Comparison of ENCODE assay signal across 9 mouse cellular contexts in the genomic region with DNA sequence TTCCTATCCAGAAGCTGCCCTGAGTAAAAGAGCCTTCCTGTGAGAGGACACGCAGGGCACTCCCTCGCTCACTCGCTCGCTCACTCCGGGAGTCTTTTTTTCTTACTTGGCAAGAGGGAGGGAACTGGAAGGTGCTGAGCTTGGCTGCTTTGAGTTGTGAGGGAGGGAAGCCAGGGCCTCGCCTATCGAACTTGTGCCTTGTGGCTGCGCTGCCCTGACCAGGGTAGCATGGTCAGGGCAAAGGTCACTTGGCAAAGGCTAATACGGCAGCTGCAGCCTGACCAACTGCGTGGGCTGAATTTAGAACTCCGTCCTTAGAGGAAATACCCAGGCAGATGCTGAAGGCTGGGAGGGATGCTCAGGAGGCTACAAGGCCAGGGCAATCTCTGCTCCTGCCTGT. TPM values are rescaled to one million over a fixed set of nuclear protein-coding genes. Genes with fewer than 3 reads are reported as not detected.
DNase-seq lines count a peak whose midpoint lies in the region; ATAC-seq lines count a peak whose summit lies in the region.
"Had no signal": no experiment of that assay in that cellular context is flagged by ENCODE, and none has a peak within 500 bp of the region (broad histone marks: within the 10 kb centered on the region; RNA-seq: fewer than 3 reads in every experiment).

No protein-coding gene starts in this region.

- no peaks in the 10 kb centered on the region for H3K27me3 ChIP-seq in midbrain, embryonic 10.5 days (ENCODE audit: low read depth, poor library complexity, severe bottlenecking)
- no peaks in the 10 kb centered on the region for H3K27me3 ChIP-seq in midbrain, embryonic 14.5 days (ENCODE audit: control insufficient read depth, insufficient read depth, low read length)
- H3K27me3 ChIP-seq in intestine, embryonic 16.5 days (replicated peaks; ENCODE audit: control insufficient read depth, insufficient read depth, low read length): no peaks in the 10 kb centered on the region
- no peaks in the 10 kb centered on the region for H3K27me3 ChIP-seq in liver, embryonic 16.5 days (ENCODE audit: control insufficient read depth, insufficient read depth, low read depth, low read length)
- no peaks in the 10 kb centered on the region for H3K27me3 ChIP-seq in hindbrain, embryonic 13.5 days
- no peaks in the 10 kb centered on the region for H3K27me3 ChIP-seq in forebrain, embryonic 11.5 days (ENCODE audit: control insufficient read depth, insufficient read depth, low read length)
- H3K27me3 ChIP-seq: Patski had no signal

- H3K36me3 ChIP-seq in midbrain, embryonic 10.5 days: peaks cover 57% of the 10 kb centered on the region
- H3K36me3 ChIP-seq in midbrain, embryonic 14.5 days (ENCODE audit: control insufficient read depth, insufficient read depth, low read length): no peaks in the 10 kb centered on the region
- no peaks in the 10 kb centered on the region for H3K36me3 ChIP-seq in intestine, embryonic 16.5 days (ENCODE audit: control insufficient read depth, insufficient read depth, low read length)
- no peaks in the 10 kb centered on the region for H3K36me3 ChIP-seq in liver, embryonic 16.5 days (ENCODE audit: control insufficient read depth, insufficient read depth)
- no peaks in the 10 kb centered on the region for H3K36me3 ChIP-seq in hindbrain, embryonic 13.5 days
- H3K36me3 ChIP-seq in forebrain, embryonic 11.5 days (ENCODE audit: control insufficient read depth, insufficient read depth, low read length): no peaks in the 10 kb centered on the region

- no peak for DNase-seq in midbrain, embryonic 10.5 days (ENCODE audit: low spot score)
- no peak for DNase-seq in midbrain, embryonic 14.5 days
- peak; percentile 26 for DNase-seq in fibroblast of lung, adult 2 months (ENCODE audit: low read depth)
- peak; percentile 39 for DNase-seq in yolk sac, embryonic 10.5 days (ENCODE audit: low spot score)
- DNase-seq in forebrain, embryonic 11.5 days (ENCODE audit: low spot score): no peak

- H3K27ac ChIP-seq in midbrain, embryonic 10.5 days (replicated peaks): peak overlapping the region; percentile 83
- no peak overlapping the region for H3K27ac ChIP-seq in midbrain, embryonic 14.5 days (replicated peaks; ENCODE audit: low read depth, low read length)
- peak overlapping the region; percentile 80 for H3K27ac ChIP-seq in intestine, embryonic 16.5 days (ENCODE audit: low read length)
- peak overlapping the region; percentile 25; the same call in 1 of the 2 replicates for H3K27ac ChIP-seq in liver, embryonic 16.5 days (ENCODE audit: low read length)
- no peak overlapping the region for H3K27ac ChIP-seq in hindbrain, embryonic 13.5 days
- H3K27ac ChIP-seq in forebrain, embryonic 11.5 days (ENCODE audit: low read depth, low read length): no peak overlapping the region

- 50% methylated on average over 11 of the region's 11 CpGs for WGBS in midbrain, embryonic 10.5 days
- 59% methylated on average over 11 of the region's 11 CpGs for WGBS in midbrain, embryonic 14.5 days
- WGBS in intestine, embryonic 16.5 days: 33% methylated on average over 11 of the region's 11 CpGs
- WGBS in liver, embryonic 16.5 days (ENCODE audit: insufficient replicate concordance): 53% methylated on average over 11 of the region's 11 CpGs
- 53% methylated on average over 11 of the region's 11 CpGs for WGBS in hindbrain, embryonic 13.5 days
- WGBS in forebrain, embryonic 11.5 days: 53% methylated on average over 11 of the region's 11 CpGs

- no peak overlapping the region for H3K4me3 ChIP-seq in midbrain, embryonic 10.5 days
- no peak overlapping the region for H3K4me3 ChIP-seq in midbrain, embryonic 14.5 days (replicated peaks; ENCODE audit: low read depth, low read length)
- no peak overlapping the region for H3K4me3 ChIP-seq in intestine, embryonic 16.5 days (ENCODE audit: low read length)
- H3K4me3 ChIP-seq in liver, embryonic 16.5 days (ENCODE audit: low read depth, low read length): no peak overlapping the region
- H3K4me3 ChIP-seq in hindbrain, embryonic 13.5 days: no peak overlapping the region
- H3K4me3 ChIP-seq in forebrain, embryonic 11.5 days (ENCODE audit: low read depth, low read length): no peak overlapping the region

- ATAC-seq in midbrain, embryonic 14.5 days (ENCODE audit: low FRiP score, low TSS enrichment): no peak
- peak; percentile 55 for ATAC-seq in intestine, embryonic 16.5 days
- ATAC-seq in liver, embryonic 16.5 days (ENCODE audit: low read depth): peak; percentile 66
- ATAC-seq in hindbrain, embryonic 13.5 days (ENCODE audit: low FRiP score): no peak
- no peak for ATAC-seq in forebrain, embryonic 11.5 days (replicated peaks; ENCODE audit: low FRiP score)
- ATAC-seq: Patski had no signal

- H3K4me1 ChIP-seq in midbrain, embryonic 10.5 days: peaks cover 86% of the 10 kb centered on the region
- peaks cover 25% of the 10 kb centered on the region for H3K4me1 ChIP-seq in midbrain, embryonic 14.5 days (ENCODE audit: control insufficient read depth, insufficient read depth, low read length)
- H3K4me1 ChIP-seq in intestine, embryonic 16.5 days (ENCODE audit: control insufficient read depth, insufficient read depth, low read length): peaks cover 37% of the 10 kb centered on the region
- H3K4me1 ChIP-seq in liver, embryonic 16.5 days (ENCODE audit: control insufficient read depth, low read depth, low read length): peaks cover 13% of the 10 kb centered on the region
- peaks cover 39% of the 10 kb centered on the region for H3K4me1 ChIP-seq in hindbrain, embryonic 13.5 days (replicated peaks)
- peaks cover 22% of the 10 kb centered on the region for H3K4me1 ChIP-seq in forebrain, embryonic 11.5 days (replicated peaks; ENCODE audit: control insufficient read depth, insufficient read depth, low read length)

- H3K9me3 ChIP-seq in midbrain, embryonic 10.5 days (replicated peaks): no peaks in the 10 kb centered on the region
- no peaks in the 10 kb centered on the region for H3K9me3 ChIP-seq in midbrain, embryonic 14.5 days (ENCODE audit: control insufficient read depth, low read length)
- no peaks in the 10 kb centered on the region for H3K9me3 ChIP-seq in intestine, embryonic 16.5 days (ENCODE audit: control insufficient read depth, low read length)
- no peaks in the 10 kb centered on the region for H3K9me3 ChIP-seq in liver, embryonic 16.5 days (replicated peaks; ENCODE audit: control insufficient read depth, low read length)
- no peaks in the 10 kb centered on the region for H3K9me3 ChIP-seq in hindbrain, embryonic 13.5 days
- no peaks in the 10 kb centered on the region for H3K9me3 ChIP-seq in forebrain, embryonic 11.5 days (ENCODE audit: control insufficient read depth, low read length)

- H3K9ac ChIP-seq in midbrain, embryonic 14.5 days (replicated peaks; ENCODE audit: low read length): no peak overlapping the region
- peak overlapping the region; percentile 51 for H3K9ac ChIP-seq in intestine, embryonic 16.5 days (ENCODE audit: low read depth, low read length)
- no peak overlapping the region for H3K9ac ChIP-seq in liver, embryonic 16.5 days (ENCODE audit: low read depth, low read length)
- no peak overlapping the region for H3K9ac ChIP-seq in hindbrain, embryonic 13.5 days
- no peak overlapping the region for H3K9ac ChIP-seq in forebrain, embryonic 11.5 days (ENCODE audit: low read length)

- no peak overlapping the region for H3K4me2 ChIP-seq in midbrain, embryonic 14.5 days (ENCODE audit: low read length)
- peak overlapping the region; percentile 7; the same call in 1 of the 2 replicates for H3K4me2 ChIP-seq in intestine, embryonic 16.5 days (ENCODE audit: low read depth, low read length)
- no peak overlapping the region for H3K4me2 ChIP-seq in liver, embryonic 16.5 days (ENCODE audit: low read depth, low read length)
- no peak overlapping the region for H3K4me2 ChIP-seq in hindbrain, embryonic 13.5 days
- no peak overlapping the region for H3K4me2 ChIP-seq in forebrain, embryonic 11.5 days (ENCODE audit: low read depth, low read length, severe bottlenecking)

RNA-seq across cellular contexts. Expression of a gene that starts 21.1 kb away (rescaled TPM):
- 40.3 and 41.3 TPM in 2 replicates for polyA plus RNA-seq in midbrain, embryonic 10.5 days (2016; fragmentation: Nextera tagmentation; extraction: Ambion mirVana)
- polyA plus RNA-seq in midbrain, embryonic 14.5 days (2014; fragmentation: Nextera tagmentation; extraction: Ambion mirVana): 11.7 and 16.2 TPM in 2 replicates
- polyA plus RNA-seq in intestine, embryonic 16.5 days (2015; fragmentation: Nextera tagmentation; extraction: Ambion mirVana): 14.6 and 15.0 TPM in 2 replicates
- polyA plus RNA-seq in liver, embryonic 16.5 days (2015; fragmentation: Nextera tagmentation; extraction: Ambion mirVana): 1.8 and 2.2 TPM in 2 replicates
- polyA plus RNA-seq in hindbrain, embryonic 13.5 days (2015; fragmentation: Nextera tagmentation; extraction: Ambion mirVana): 18.5 and 20.8 TPM in 2 replicates
- 30.7 and 32.3 TPM in 2 replicates for polyA plus RNA-seq in forebrain, embryonic 11.5 days (2014; fragmentation: Nextera tagmentation; extraction: Ambion mirVana)

RNA-seq across cellular contexts. Expression of a gene that starts 37.1 kb away (rescaled TPM):
- 12.1 and 14.2 TPM in 2 replicates for polyA plus RNA-seq in midbrain, embryonic 10.5 days (2016; fragmentation: Nextera tagmentation; extraction: Ambion mirVana)
- polyA plus RNA-seq in midbrain, embryonic 14.5 days (2014; fragmentation: Nextera tagmentation; extraction: Ambion mirVana): 3.2 and 3.9 TPM in 2 replicates
- 4.1 and 5.0 TPM in 2 replicates for polyA plus RNA-seq in intestine, embryonic 16.5 days (2015; fragmentation: Nextera tagmentation; extraction: Ambion mirVana)
- polyA plus RNA-seq in liver, embryonic 16.5 days (2015; fragmentation: Nextera tagmentation; extraction: Ambion mirVana): 0.43 and 0.71 TPM in 2 replicates
- 6.1 and 7.2 TPM in 2 replicates for polyA plus RNA-seq in hindbrain, embryonic 13.5 days (2015; fragmentation: Nextera tagmentation; extraction: Ambion mirVana)
- 7.4 and 8.5 TPM in 2 replicates for polyA plus RNA-seq in forebrain, embryonic 11.5 days (2014; fragmentation: Nextera tagmentation; extraction: Ambion mirVana)

RNA-seq across cellular contexts. Expression of a gene that starts 51.6 kb away (rescaled TPM):
- not detected in 2 replicates for polyA plus RNA-seq in midbrain, embryonic 10.5 days (2016; fragmentation: Nextera tagmentation; extraction: Ambion mirVana)
- not detected in 2 replicates for polyA plus RNA-seq in midbrain, embryonic 14.5 days (2014; fragmentation: Nextera tagmentation; extraction: Ambion mirVana)
- polyA plus RNA-seq in intestine, embryonic 16.5 days (2015; fragmentation: Nextera tagmentation; extraction: Ambion mirVana): 2.4 and 5.2 TPM in 2 replicates
- polyA plus RNA-seq in liver, embryonic 16.5 days (2015; fragmentation: Nextera tagmentation; extraction: Ambion mirVana): not detected in 2 replicates
- not detected in 2 replicates for polyA plus RNA-seq in hindbrain, embryonic 13.5 days (2015; fragmentation: Nextera tagmentation; extraction: Ambion mirVana)
- polyA plus RNA-seq in forebrain, embryonic 11.5 days (2014; fragmentation: Nextera tagmentation; extraction: Ambion mirVana): not detected in 2 replicates

Comparison
In these comparisons a context has a peak if more than half of its experiments do, and no peak if none do; other contexts are left out.
1. H3K27ac ChIP-seq: peak in midbrain, embryonic 10.5 days (single experiment), intestine, embryonic 16.5 days (single experiment) and liver, embryonic 16.5 days (single experiment); none in midbrain, embryonic 14.5 days (single experiment), hindbrain, embryonic 13.5 days (single experiment) and forebrain, embryonic 11.5 days (single experiment).
2. DNase-seq: peak in fibroblast of lung, adult 2 months (single experiment) and yolk sac, embryonic 10.5 days (single experiment); none in midbrain, embryonic 10.5 days (single experiment), midbrain, embryonic 14.5 days (single experiment) and forebrain, embryonic 11.5 days (single experiment).
3. ATAC-seq: peak in intestine, embryonic 16.5 days (single experiment) and liver, embryonic 16.5 days (single experiment); none in midbrain, embryonic 14.5 days (single experiment), hindbrain, embryonic 13.5 days (single experiment) and forebrain, embryonic 11.5 days (single experiment).